Mouse (Mus musculus) heart, postnatal 0 days (tissue): ENCODE data around the gene Dhrs11. TPM values are rescaled to one million over a fixed set of nuclear protein-coding genes. Genes with fewer than 3 reads are reported as not detected.

Source experiments
- ATAC-seq: fragments of 200-750 bp; cut with Nextera tagmentation; 2 replicates; pipeline ENCODE4 v1.8.0; 2017; ENCODE audit warnings: low read depth, moderate number of reproducible peaks, moderate library complexity; ENCODE audit not compliant: insufficient read depth
- DNase-seq: peaks from one replicate; pipeline ENCODE4 v3.0.0-alpha.2; 2016; ENCODE audit warnings: low spot score
- H3K27ac ChIP-seq: fragments of 300-500 bp; sonication (generic); 2 replicates; pipeline ENCODE4 v1.5.1; 2014; ENCODE audit warnings: low read depth, mild to moderate bottlenecking
- H3K27me3 ChIP-seq: fragments of 300-500 bp; sonication (generic); 2 replicates; pipeline ENCODE4 v1.6.1; 2014; ENCODE audit warnings: low read length, mixed read lengths; ENCODE audit not compliant: control insufficient read depth, insufficient read depth
- H3K36me3 ChIP-seq: fragments of 300-500 bp; sonication (generic); replicated peaks from 2 replicates; pipeline ENCODE4 v1.6.1; 2014; ENCODE audit warnings: low read length, mixed read lengths; ENCODE audit not compliant: control insufficient read depth, insufficient read depth
- H3K4me1 ChIP-seq: fragments of 300-500 bp; sonication (generic); 2 replicates; pipeline ENCODE4 v1.6.1; 2014; ENCODE audit warnings: antibody characterized with exemption; ENCODE audit not compliant: control insufficient read depth, insufficient read depth
- H3K4me2 ChIP-seq: fragments of 300-500 bp; sonication (generic); 2 replicates; pipeline ENCODE4 v1.6.1; 2014; ENCODE audit warnings: low read depth, mild to moderate bottlenecking, low read length, moderate library complexity
- H3K4me3 ChIP-seq: fragments of 300-500 bp; sonication (generic); 2 replicates; pipeline ENCODE4 v1.5.1; 2014; ENCODE audit warnings: low read depth, low read length
- H3K9ac ChIP-seq: fragments of 300-500 bp; sonication (generic); replicated peaks from 2 replicates; pipeline ENCODE4 v1.6.1; 2014; ENCODE audit warnings: low read depth, low read length, mixed read lengths
- H3K9me3 ChIP-seq: fragments of 300-500 bp; sonication (generic); replicated peaks from 2 replicates; pipeline ENCODE4 v1.6.1; 2016; ENCODE audit warnings: low read length; ENCODE audit not compliant: control insufficient read depth
- CTCF ChIP-seq: IDR thresholded peaks from 2 replicates; pipeline ENCODE4 v1.5.1; 2016; ENCODE audit warnings: antibody characterized with exemption, control low read depth, low read depth
- EP300 ChIP-seq: IDR thresholded peaks from 2 replicates; pipeline ENCODE4 v1.6.1; 2016; ENCODE audit warnings: antibody characterized with exemption, low read depth
- WGBS: fragments of 180-500 bp; shearing (Covaris S2); extraction: QIAGEN DNeasy Blood & Tissue Kit; methylation state at CpG from one replicate; pipeline ENCODE4 v1.1.7; 2014; 5-methylcytosine and 5-hydroxymethylcytosine counted together
- polyA plus RNA-seq: library from polyadenylated mRNA; unstranded; fragments of >200 nt; fragmentation: Nextera tagmentation; extraction: Ambion mirVana; gene quantifications from 2 replicates; pipeline ENCODE4 v1.2.1, GENCODE M21; 2015
- total RNA-seq: library from RNA; depleted of rRNA; stranded (reverse); fragments of >200 nt; gene quantifications from 2 replicates; pipeline ENCODE4 v1.2.3, GENCODE M21; 2014; ENCODE audit warnings: low replicate concordance

Dhrs11 gene
- total and polyA plus RNA-seq, 2 experiments from 2014 or later: 110 to 166 TPM

GRCm38 (mm10) chr11:84870337-84871043, 41.7 kb upstream of the Dhrs11 start, which contains the start of gene Ggnbp2:
Gene Ggnbp2 (minus strand): TSS chr11:84870817.
- peak within 1 kb of the TSS; percentile 93 for H3K9ac ChIP-seq
- H3K27me3 ChIP-seq: no peaks in the 10 kb centered on the region
- peak within 1 kb of the TSS; percentile 99 for H3K27ac ChIP-seq
- no peaks in the 10 kb centered on the region for H3K36me3 ChIP-seq
- DNase-seq: peak; percentile 90
- peak; percentile 87 for ATAC-seq
- 0% methylated on average over 40 of the region's 62 CpGs for WGBS
- peak within 1 kb of the TSS; percentile 87 for H3K4me2 ChIP-seq
- H3K4me3 ChIP-seq: peak within 1 kb of the TSS; percentile 78
- H3K4me1 ChIP-seq: peaks cover 19% of the 10 kb centered on the region; the same call in 1 of the 2 replicates
- H3K9me3 ChIP-seq: no peaks in the 10 kb centered on the region
- peak; percentile 72 for TF ChIP-seq EP300
- no peak for TF ChIP-seq CTCF

GRCm38 (mm10) chr11:84869537-84870232, 40.9 kb upstream of the Dhrs11 start:
- Histone ChIP-seq H3K4me2 (peak overlapping the region; percentile 87), H3K27me3 (no peaks in the 10 kb centered on the region), H3K27ac (peak overlapping the region; percentile 99), H3K4me1 (peaks cover 19% of the 10 kb centered on the region; the same call in 1 of the 2 replicates), H3K9me3 (no peaks in the 10 kb centered on the region), H3K4me3 (peak overlapping the region; percentile 78), H3K9ac (peak overlapping the region; percentile 93), H3K36me3 (no peaks in the 10 kb centered on the region)
- DNase-seq (peak; percentile 96), ATAC-seq (peak; percentile 82)
- TF ChIP-seq EP300 (peak; percentile 9; the same call in 1 of the 2 replicates), CTCF (no peak)
- 0% methylated on average over 55 of the region's 61 CpGs for WGBS

- Histone ChIP-seq H3K4me2 (peak overlapping the region; percentile 87), H3K4me1 (peaks cover 19% of the 10 kb centered on the region; the same call in 1 of the 2 replicates), H3K36me3 (peaks cover 3% of the 10 kb centered on the region; the same call in 1 of the 2 replicates), H3K9ac (peak overlapping the region; percentile 93), H3K4me3 (peak overlapping the region; percentile 78), H3K27me3 (no peaks in the 10 kb centered on the region), H3K9me3 (no peaks in the 10 kb centered on the region), H3K27ac (peak overlapping the region; percentile 99)
- no peak for DNase-seq
- no peak for TF ChIP-seq EP300
- no peak for TF ChIP-seq CTCF
- WGBS: 6% methylated on average over 7 of the region's 7 CpGs
- ATAC-seq: no peak
These were observed 40.0 kb upstream of the Dhrs11 start for GRCm38 (mm10) chr11:84868786-84869259.

- H3K27ac ChIP-seq: no peak overlapping the region
- no peak for ATAC-seq
- H3K36me3 ChIP-seq: peaks cover 9% of the 10 kb centered on the region; the same call in 1 of the 2 replicates
- H3K27me3 ChIP-seq: no peaks in the 10 kb centered on the region
- DNase-seq: no peak
- no peaks in the 10 kb centered on the region for H3K9me3 ChIP-seq
- 82% methylated on average over 2 of the region's 2 CpGs for WGBS
- no peak overlapping the region for H3K4me3 ChIP-seq
- H3K4me2 ChIP-seq: no peak overlapping the region; the same call in 1 of the 2 replicates
- peaks cover 19% of the 10 kb centered on the region; the same call in 1 of the 2 replicates for H3K4me1 ChIP-seq
- no peak for TF ChIP-seq EP300
- no peak for TF ChIP-seq CTCF
- H3K9ac ChIP-seq: no peak overlapping the region
These were observed 38.8 kb upstream of the Dhrs11 start for GRCm38 (mm10) chr11:84867586-84867985.

- H3K4me2 ChIP-seq: no peak overlapping the region
- no peak for DNase-seq
- TF ChIP-seq EP300 (no peak), CTCF (no peak)
- H3K27me3 ChIP-seq: no peaks in the 10 kb centered on the region
- no peak overlapping the region for H3K27ac ChIP-seq
- H3K36me3 ChIP-seq: peaks cover 24% of the 10 kb centered on the region
- WGBS: 58% methylated on average over 2 of the region's 2 CpGs
- H3K9me3 ChIP-seq: no peaks in the 10 kb centered on the region
- peaks cover 17% of the 10 kb centered on the region; the same call in 1 of the 2 replicates for H3K4me1 ChIP-seq
- no peak overlapping the region for H3K4me3 ChIP-seq
- no peak for ATAC-seq
- H3K9ac ChIP-seq: no peak overlapping the region
These were observed 36.5 kb upstream of the Dhrs11 start for GRCm38 (mm10) chr11:84865268-84865667.
